Mouse (Mus musculus) small intestine, adult 2 months (tissue): Measurements from ENCODE around the gene Als2cl.

Source experiments
- CTCF ChIP-seq: fragments of 200-500 bp; IDR thresholded peaks from 2 replicates; pipeline ENCODE4 v1.5.1; 2012; ENCODE audit warnings: low read depth, mild to moderate bottlenecking, control low read depth, inconsistent platforms, low read length, moderate library complexity, mixed read lengths; ENCODE audit not compliant: insufficient replicate concordance, insufficient read length; ENCODE audit errors: extremely low read depth
- POLR2A ChIP-seq: fragments of 200-500 bp; IDR thresholded peaks from 2 replicates; pipeline ENCODE4 v1.6.1; 2012; ENCODE audit warnings: low read depth, mild to moderate bottlenecking, control low read depth, inconsistent platforms, low read length, moderate library complexity

GRCm38 (mm10) chr9:110856920-110857319 lies 22.8 kb upstream of the Als2cl start:
- TF ChIP-seq CTCF = no peak
- TF ChIP-seq POLR2A = no peak
